23 mouse cellular contexts compared by ENCODE assay signal in the genomic region with DNA sequence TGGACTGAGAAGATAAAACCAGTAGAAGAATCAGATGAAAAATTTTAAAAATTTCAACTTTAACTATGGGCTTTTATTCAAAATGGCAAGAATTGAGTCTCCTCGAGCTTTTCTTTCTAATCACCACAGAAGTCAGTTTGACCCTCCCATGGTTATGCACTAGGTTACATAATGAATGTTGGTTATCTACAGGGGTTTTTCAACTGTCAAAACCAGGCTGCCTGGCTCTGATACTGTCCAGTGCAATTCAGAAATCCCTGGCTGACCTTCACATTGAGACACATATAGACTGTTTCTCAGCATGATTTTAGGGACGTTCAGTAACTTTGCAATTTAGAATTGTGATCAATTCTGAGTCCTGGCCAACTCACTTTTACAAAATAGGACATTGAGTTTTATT.
A peak's percentile ranks its signal among the peaks of the same experiment; 100 is the strongest.
DNase-seq lines count a peak whose midpoint lies in the region; TF ChIP-seq lines count a peak whose summit lies in the region.
"Had no signal": no experiment of that assay in that cellular context is flagged by ENCODE, and none has a peak within 500 bp of the region (broad histone marks: within the 10 kb centered on the region; RNA-seq: fewer than 3 reads in every experiment).

No protein-coding gene starts in this region.

- WGBS in heart, adult 2 months: 45% methylated on average over 2 of the region's 2 CpGs

- no peaks in the 10 kb centered on the region for H3K79me2 ChIP-seq in heart, adult 2 months (replicated peaks; ENCODE audit: control insufficient read depth, insufficient read depth, low read length)
- no peaks in the 10 kb centered on the region for H3K79me2 ChIP-seq in MEL (ENCODE audit: control insufficient read depth, insufficient read depth, low read length, poor library complexity)

- no peaks in the 10 kb centered on the region; the same call in 1 of the 2 replicates for H3K4me1 ChIP-seq in heart, adult 2 months (ENCODE audit: control insufficient read depth, insufficient read depth, low read length)
- peaks cover 0 to 5% of the 10 kb centered on the region in 2 experiments; a peak in 2 of 4 replicates for H3K4me1 ChIP-seq in MEL (ENCODE audit: control insufficient read depth in 1 of 2, insufficient read depth in 2 of 2, low read length in 2 of 2)
- H3K4me1 ChIP-seq: embryonic facial prominence, embryonic 13.5 days; embryonic facial prominence, embryonic 15.5 days; forebrain, embryonic 10.5 days; forebrain, embryonic 12.5 days had no signal

- no peak for TF ChIP-seq RAD21 in MEL (IDR thresholded peaks at IDR 0.05; ENCODE audit: low read depth, low read length)

- no peak for TF ChIP-seq EP300 in heart, adult 2 months (IDR thresholded peaks at IDR 0.05; ENCODE audit: insufficient read depth, low read depth, low read length)
- TF ChIP-seq EP300 in MEL (IDR thresholded peaks at IDR 0.05; ENCODE audit: low read depth in 1 of 2, low read length in 2 of 2): peak; percentile 26 to 57; a peak in 2 of 4 replicates

- no peak overlapping the region for H3K27ac ChIP-seq in heart, adult 2 months
- H3K27ac ChIP-seq in MEL (ENCODE audit: control insufficient read depth, low read depth, low read length): no peak overlapping the region
- H3K27ac ChIP-seq: embryonic facial prominence, embryonic 13.5 days; embryonic facial prominence, embryonic 15.5 days; forebrain, embryonic 10.5 days; forebrain, embryonic 12.5 days had no signal

- H3K36me3 ChIP-seq in heart, adult 2 months (ENCODE audit: control insufficient read depth, insufficient read depth, low read length): no peaks in the 10 kb centered on the region
- H3K36me3 ChIP-seq in MEL (ENCODE audit: control insufficient read depth in 1 of 2, insufficient read depth in 2 of 2, low read length in 2 of 2): peaks cover 0 to 5% of the 10 kb centered on the region in 2 experiments; a peak in 2 of 4 replicates
- H3K36me3 ChIP-seq: embryonic facial prominence, embryonic 13.5 days; embryonic facial prominence, embryonic 15.5 days; forebrain, embryonic 10.5 days; forebrain, embryonic 12.5 days; G1E had no signal

- no peaks in the 10 kb centered on the region for H3K9me3 ChIP-seq in MEL (replicated peaks; ENCODE audit: insufficient read depth, low read length)
- H3K9me3 ChIP-seq: embryonic facial prominence, embryonic 13.5 days; embryonic facial prominence, embryonic 15.5 days; forebrain, embryonic 10.5 days; forebrain, embryonic 12.5 days had no signal

- H3K4me3 ChIP-seq in heart, adult 2 months: no peak overlapping the region
- no peak overlapping the region for H3K4me3 ChIP-seq in MEL (ENCODE audit: control insufficient read depth in 1 of 2, insufficient read depth in 1 of 2, low read depth in 2 of 2, low read length in 2 of 2)
- H3K4me3 ChIP-seq: embryonic facial prominence, embryonic 13.5 days; embryonic facial prominence, embryonic 15.5 days; erythroblast, embryonic 14.5 days; forebrain, embryonic 10.5 days; forebrain, embryonic 12.5 days had no signal

- no peak overlapping the region for H3K9ac ChIP-seq in heart, adult 2 months (ENCODE audit: low read depth, low read length)
- no peak overlapping the region for H3K9ac ChIP-seq in MEL (ENCODE audit: control insufficient read depth, low read depth, low read length, poor library complexity, severe bottlenecking)
- H3K9ac ChIP-seq: embryonic facial prominence, embryonic 13.5 days; embryonic facial prominence, embryonic 15.5 days; forebrain, embryonic 12.5 days had no signal

- no peak for TF ChIP-seq CTCF in heart, adult 2 months (IDR thresholded peaks at IDR 0.05)
- TF ChIP-seq CTCF in MEL (IDR thresholded peaks at IDR 0.05 in 2 of 3, conservative IDR thresholded peaks at IDR 0.05 in 1 of 3; ENCODE audit: control insufficient read depth in 1 of 3, insufficient read depth in 1 of 3, low read depth in 2 of 3, low read length in 3 of 3, poor library complexity in 1 of 3, severe bottlenecking in 1 of 3): no peak

- intact Hi-C loops in heart, postnatal 25 days (cut with DNase I): no loop called here
- intact Hi-C loops in heart, postnatal 10 days (cut with DNase I): no loop called here
- intact Hi-C loops in heart, adult 2 months (cut with DNase I): no loop called here

- TF ChIP-seq POLR2A in heart, adult 2 months (IDR thresholded peaks at IDR 0.05; ENCODE audit: insufficient read depth, low read depth, low read length): no peak
- TF ChIP-seq POLR2A in MEL (IDR thresholded peaks at IDR 0.05; ENCODE audit: control insufficient read depth in 1 of 2, insufficient read depth in 1 of 2, low read depth in 1 of 2, low read length in 2 of 2, poor library complexity in 1 of 2): no peak

- H3K27me3 ChIP-seq in heart, adult 2 months (ENCODE audit: control insufficient read depth, insufficient read depth, low read length): no peaks in the 10 kb centered on the region
- H3K27me3 ChIP-seq in MEL (ENCODE audit: control insufficient read depth in 1 of 2, insufficient read depth in 2 of 2, low read length in 2 of 2): no peaks in the 10 kb centered on the region
- H3K27me3 ChIP-seq: CH12.LX; embryonic facial prominence, embryonic 13.5 days; embryonic facial prominence, embryonic 15.5 days; forebrain, embryonic 12.5 days had no signal

- peak; percentile 75 for DNase-seq in heart, adult 11 months
- no peak for DNase-seq in heart, postnatal 25 days (ENCODE audit: low spot score)
- peak; percentile 7 to 12 for DNase-seq in heart, postnatal 10 days
- no peak for DNase-seq in heart, adult 2 months
- no peak for DNase-seq in MEL (ENCODE audit: low read depth, low spot score)
- DNase-seq in urinary bladder, postnatal 36 days (ENCODE audit: low spot score in 2 of 2): no peak
- DNase-seq: adrenal gland, adult 8-10 months; adrenal gland, postnatal 14 days; adrenal gland, postnatal 36 days; B cell, adult 2 months; cerebellum, adult 11-12 months; cerebellum, adult 2 months; cerebellum, adult 9-11 months; cerebellum, postnatal 14 days; cerebellum, postnatal 36 days; embryo, embryonic 11 days had no signal

TF ChIP-seq in MEL, 35 proteins besides CTCF, POLR2A, EP300 and RAD21:
- TF ChIP-seq POLR2AphosphoS5 (IDR thresholded peaks at IDR 0.05; ENCODE audit: borderline replicate concordance, low read depth, low read length) (no peak), TCF12 (IDR thresholded peaks at IDR 0.05; ENCODE audit: low read depth, low read length) (no peak), MAZ (IDR thresholded peaks at IDR 0.05; ENCODE audit: low read depth, low read length) (no peak), MEF2A (IDR thresholded peaks at IDR 0.05; ENCODE audit: extremely low read depth, insufficient replicate concordance, low read depth, low read length, poor library complexity, severe bottlenecking) (no peak), BHLHE40 (IDR thresholded peaks at IDR 0.05; ENCODE audit: borderline replicate concordance, low read depth, low read length) (no peak), GABPA (IDR thresholded peaks at IDR 0.05; ENCODE audit: low read depth, low read length) (no peak), ELF1 (IDR thresholded peaks at IDR 0.05; ENCODE audit: low read depth, low read length) (no peak), CHD2 (IDR thresholded peaks at IDR 0.05; ENCODE audit: low read length) (no peak), ZKSCAN1 (IDR thresholded peaks at IDR 0.05; ENCODE audit: low read depth, low read length) (no peak)

Comparison
In these comparisons a context has a peak if more than half of its experiments do, and no peak if none do; other contexts are left out.
1. DNase-seq: peak in heart, adult 11 months (single experiment) and heart, postnatal 10 days (2 of 2); none in heart, postnatal 25 days (single experiment), heart, adult 2 months (0 of 2), MEL (single experiment) and urinary bladder, postnatal 36 days (0 of 2).